Comparison of ENCODE assay signal across 25 mouse cellular contexts in genomic region chr13:44411781-44412496, GRCm38 (mm10).
DNase-seq lines count a peak whose midpoint lies in the region; ATAC-seq and TF ChIP-seq lines count a peak whose summit lies in the region.
"Had no signal": no experiment of that assay in that cellular context is flagged by ENCODE, and none has a peak within 500 bp of the region (broad histone marks: within the 10 kb centered on the region; RNA-seq: fewer than 3 reads in every experiment).

No protein-coding gene starts in this region.

- ATAC-seq in activated CD4-positive, CD25-positive, alpha-beta regulatory T cell, adult 4 months = peak; percentile 32
- ATAC-seq in liver, embryonic 12.5 days = no peak
- no peak for ATAC-seq in forebrain, embryonic 15.5 days (replicated peaks)
- ATAC-seq: forebrain, embryonic 16.5 days; intestine, embryonic 15.5 days had no signal

- WGBS in liver, embryonic 12.5 days (ENCODE audit: insufficient replicate concordance) = 80% methylated on average over 2 of the region's 2 CpGs
- WGBS in forebrain, embryonic 15.5 days = 96% methylated on average over 2 of the region's 2 CpGs

- no peaks in the 10 kb centered on the region for H3K36me3 ChIP-seq in liver, embryonic 12.5 days
- H3K36me3 ChIP-seq in forebrain, embryonic 15.5 days = no peaks in the 10 kb centered on the region
- H3K36me3 ChIP-seq: embryonic facial prominence, embryonic 12.5 days; embryonic facial prominence, embryonic 15.5 days; forebrain, embryonic 12.5 days; heart, embryonic 10.5 days; hindbrain, embryonic 12.5 days; hindbrain, embryonic 15.5 days; intestine, embryonic 15.5 days had no signal

- H3K4me1 ChIP-seq in liver, embryonic 12.5 days = peaks cover 12% of the 10 kb centered on the region; the same call in 1 of the 2 replicates
- H3K4me1 ChIP-seq in forebrain, embryonic 15.5 days = peaks cover 3% of the 10 kb centered on the region

- no peak overlapping the region for H3K4me3 ChIP-seq in gastrocnemius, adult 2 months
- H3K4me3 ChIP-seq in liver, embryonic 12.5 days = no peak overlapping the region
- no peak overlapping the region for H3K4me3 ChIP-seq in forebrain, embryonic 15.5 days
- H3K4me3 ChIP-seq: embryonic facial prominence, embryonic 12.5 days; embryonic facial prominence, embryonic 15.5 days; erythroblast, embryonic 14.5 days; forebrain, embryonic 12.5 days; heart, adult 2 months; heart, embryonic 10.5 days; hindbrain, embryonic 12.5 days; hindbrain, embryonic 15.5 days; intestine, embryonic 15.5 days had no signal

- no peaks in the 10 kb centered on the region for H3K9me3 ChIP-seq in liver, embryonic 12.5 days (replicated peaks)
- no peaks in the 10 kb centered on the region for H3K9me3 ChIP-seq in forebrain, embryonic 15.5 days
- H3K9me3 ChIP-seq: embryonic facial prominence, embryonic 12.5 days; embryonic facial prominence, embryonic 15.5 days; forebrain, embryonic 12.5 days; heart, embryonic 10.5 days; hindbrain, embryonic 12.5 days; hindbrain, embryonic 15.5 days; intestine, embryonic 15.5 days had no signal

- H3K4me2 ChIP-seq in liver, embryonic 12.5 days = no peak overlapping the region
- H3K4me2 ChIP-seq in forebrain, embryonic 15.5 days (replicated peaks) = no peak overlapping the region
- H3K4me2 ChIP-seq: embryonic facial prominence, embryonic 12.5 days; embryonic facial prominence, embryonic 15.5 days; forebrain, embryonic 12.5 days; hindbrain, embryonic 12.5 days; hindbrain, embryonic 15.5 days; intestine, embryonic 15.5 days had no signal

- intact Hi-C loops in gastrocnemius, adult 2 months (cut with DNase I) = loop anchor here (5.0 kb wide), 2 partner anchors 130 to 550 kb away; no protein-coding TSS in a partner anchor

- H3K27ac ChIP-seq in gastrocnemius, adult 2 months = 0 out of 2 replicates have a peak overlapping the region, but pooled peaks have one; percentile 4
- no peak overlapping the region for H3K27ac ChIP-seq in liver, embryonic 12.5 days
- H3K27ac ChIP-seq in forebrain, embryonic 15.5 days (replicated peaks) = no peak overlapping the region
- H3K27ac ChIP-seq: embryonic facial prominence, embryonic 12.5 days; embryonic facial prominence, embryonic 15.5 days; forebrain, embryonic 12.5 days; heart, adult 2 months; heart, embryonic 10.5 days; hindbrain, embryonic 12.5 days; hindbrain, embryonic 15.5 days; intestine, embryonic 15.5 days had no signal

- no peak overlapping the region for H3K9ac ChIP-seq in liver, embryonic 12.5 days
- no peak overlapping the region for H3K9ac ChIP-seq in forebrain, embryonic 15.5 days (replicated peaks)
- H3K9ac ChIP-seq: embryonic facial prominence, embryonic 12.5 days; embryonic facial prominence, embryonic 15.5 days; forebrain, embryonic 12.5 days; hindbrain, embryonic 12.5 days; hindbrain, embryonic 15.5 days; intestine, embryonic 15.5 days had no signal

- no peak for TF ChIP-seq CTCF in gastrocnemius, adult 2 months (IDR thresholded peaks at IDR 0.05)

- H3K27me3 ChIP-seq in liver, embryonic 12.5 days (replicated peaks) = no peaks in the 10 kb centered on the region
- no peaks in the 10 kb centered on the region for H3K27me3 ChIP-seq in forebrain, embryonic 15.5 days
- H3K27me3 ChIP-seq: embryonic facial prominence, embryonic 12.5 days; embryonic facial prominence, embryonic 15.5 days; forebrain, embryonic 12.5 days; hindbrain, embryonic 12.5 days; hindbrain, embryonic 15.5 days; intestine, embryonic 15.5 days had no signal

- no peak for DNase-seq in gastrocnemius, adult 2 months
- no peak for DNase-seq in gastrocnemius, adult 8-10 months (ENCODE audit: low spot score in 2 of 2)
- peak; percentile 49 for DNase-seq in 416B (ENCODE audit: low read depth)
- DNase-seq: adrenal gland, postnatal 10 days; adrenal gland, postnatal 36 days; B cell, adult 2 months; cerebellum, adult 11 months; cerebellum, adult 2 months; cerebellum, adult 9-11 months; cerebellum, postnatal 25 days; gastrocnemius, postnatal 25 days; heart, adult 2 months; kidney, adult 11 months had no signal
